Mouse (Mus musculus): Measurements from ENCODE around the gene Gm44596. TPM values are rescaled to one million over a fixed set of nuclear protein-coding genes. Genes with fewer than 3 reads are reported as not detected.

Gm44596 gene
- polyA plus RNA-seq, 1 experiment from 2014 or later, result not detected

DNA sequence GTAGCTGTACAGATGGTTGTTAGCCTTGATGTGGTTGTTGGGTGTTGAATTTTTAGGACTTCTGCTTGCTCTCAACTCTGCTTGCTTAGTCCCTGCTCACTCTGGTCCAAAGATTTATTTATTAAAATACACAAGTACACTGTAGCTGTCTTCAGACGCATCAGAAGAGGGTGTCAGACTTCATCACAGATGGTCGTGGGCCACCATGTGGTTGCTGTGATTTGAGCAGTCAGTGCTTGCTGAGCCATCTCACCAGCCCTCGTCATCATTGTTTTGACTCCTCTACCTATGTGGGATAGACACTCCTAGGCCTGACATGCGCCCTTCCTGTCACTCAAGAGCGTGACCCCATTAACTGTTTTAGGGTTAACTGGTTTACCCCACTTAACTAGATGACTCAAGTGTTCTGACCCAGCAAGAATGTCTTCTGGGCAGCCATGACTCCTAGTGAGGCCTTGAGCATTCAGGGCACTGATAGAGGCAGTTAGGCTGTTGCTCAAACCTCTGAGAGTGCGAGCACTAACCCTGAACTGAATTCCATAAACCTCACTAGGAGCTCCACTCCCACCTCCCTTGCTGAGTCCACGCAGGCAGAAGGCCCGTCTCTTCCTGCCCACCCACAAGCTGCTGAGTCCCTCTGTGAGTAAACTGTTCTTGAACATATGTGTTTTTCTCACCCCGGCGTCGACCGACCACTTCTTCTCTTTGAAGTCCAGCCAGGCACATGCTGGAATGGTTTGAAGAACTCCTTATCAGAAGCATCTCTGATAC lies 80.7 kb downstream of the Gm44596 start:
- H3K36me3 ChIP-seq (ENCODE audit: control insufficient read depth, insufficient read depth), result no peaks in the 10 kb centered on the region
- WGBS, result 73% methylated on average over 12 of the region's 12 CpGs
- no peak overlapping the region for H3K9ac ChIP-seq (ENCODE audit: low read depth, low read length)
- no peaks in the 10 kb centered on the region for H3K9me3 ChIP-seq (ENCODE audit: control insufficient read depth)
- no peak overlapping the region for H3K4me3 ChIP-seq (ENCODE audit: low read depth, low read length)
- H3K4me1 ChIP-seq (replicated peaks; ENCODE audit: control insufficient read depth, insufficient read depth, low read length), result no peaks in the 10 kb centered on the region
- no peak for ATAC-seq
- TF ChIP-seq CTCF (IDR thresholded peaks at IDR 0.05; ENCODE audit: low read depth), result no peak
- H3K27ac ChIP-seq (ENCODE audit: low read depth, low read length), result no peak overlapping the region
- H3K4me2 ChIP-seq (replicated peaks; ENCODE audit: low read depth), result no peak overlapping the region
- H3K27me3 ChIP-seq (replicated peaks; ENCODE audit: control insufficient read depth, insufficient read depth, low read length), result no peaks in the 10 kb centered on the region

Other genes starting within 250 kb of the Gm44596 start
- 49.8 and 55.5 TPM in 2 replicates for gene Tspan9, start 231.9 kb upstream of the Gm44596 start, polyA plus RNA-seq (2015; fragmentation: Nextera tagmentation; extraction: Ambion mirVana)
- 1.4 and 1.5 TPM in 2 replicates for gene Tead4, start 74.7 kb upstream of the Gm44596 start, polyA plus RNA-seq (2015; fragmentation: Nextera tagmentation; extraction: Ambion mirVana)
- 3.0 and 4.4 TPM in 2 replicates for gene Tulp3, start 19.7 kb upstream of the Gm44596 start, polyA plus RNA-seq (2015; fragmentation: Nextera tagmentation; extraction: Ambion mirVana)
- gene Rhno1, start 12.6 kb upstream of the Gm44596 start, polyA plus RNA-seq (2015; fragmentation: Nextera tagmentation; extraction: Ambion mirVana), result 39.1 and 39.5 TPM in 2 replicates
- gene Foxm1, start 12.5 kb upstream of the Gm44596 start, polyA plus RNA-seq (2015; fragmentation: Nextera tagmentation; extraction: Ambion mirVana), result 4.7 and 5.7 TPM in 2 replicates
- not detected in 2 replicates for gene Tex52, start within 50 bp of the Gm44596 start, polyA plus RNA-seq (2015; fragmentation: Nextera tagmentation; extraction: Ambion mirVana)
- gene Nrip2, start 23.8 kb downstream of the Gm44596 start, polyA plus RNA-seq (2015; fragmentation: Nextera tagmentation; extraction: Ambion mirVana), result 2.3 and 3.4 TPM in 2 replicates
- 9.4 and 11.9 TPM in 2 replicates for gene Itfg2, start 49.4 kb downstream of the Gm44596 start, polyA plus RNA-seq (2015; fragmentation: Nextera tagmentation; extraction: Ambion mirVana)
- 113 and 116 TPM in 2 replicates for gene Fkbp4, start 63.2 kb downstream of the Gm44596 start, polyA plus RNA-seq (2015; fragmentation: Nextera tagmentation; extraction: Ambion mirVana)
- gene Pzp, start 151.2 kb downstream of the Gm44596 start, polyA plus RNA-seq (2015; fragmentation: Nextera tagmentation; extraction: Ambion mirVana), result 0.39 and 0.44 TPM in 2 replicates
- 1.0 and 2.0 TPM in 2 replicates for gene A2ml1, start 206.1 kb downstream of the Gm44596 start, polyA plus RNA-seq (2015; fragmentation: Nextera tagmentation; extraction: Ambion mirVana)
- gene Klrb1a, start 248.0 kb downstream of the Gm44596 start, polyA plus RNA-seq (2015; fragmentation: Nextera tagmentation; extraction: Ambion mirVana), result not detected in 2 replicates

All from intestine, postnatal 0 days (tissue).